Mouse (Mus musculus): ENCODE results near the gene Eloa. TPM values are rescaled to one million over a fixed set of nuclear protein-coding genes. Genes with fewer than 3 reads are reported as not detected.
"Not testable (repeated sequence)": the region's sequence is repeated elsewhere in the genome, so short reads cannot be mapped to it uniquely, and the experiment has no call there.

Gene Eloa
- polyA plus RNA-seq, 1 experiment: 17.2 TPM

DNA sequence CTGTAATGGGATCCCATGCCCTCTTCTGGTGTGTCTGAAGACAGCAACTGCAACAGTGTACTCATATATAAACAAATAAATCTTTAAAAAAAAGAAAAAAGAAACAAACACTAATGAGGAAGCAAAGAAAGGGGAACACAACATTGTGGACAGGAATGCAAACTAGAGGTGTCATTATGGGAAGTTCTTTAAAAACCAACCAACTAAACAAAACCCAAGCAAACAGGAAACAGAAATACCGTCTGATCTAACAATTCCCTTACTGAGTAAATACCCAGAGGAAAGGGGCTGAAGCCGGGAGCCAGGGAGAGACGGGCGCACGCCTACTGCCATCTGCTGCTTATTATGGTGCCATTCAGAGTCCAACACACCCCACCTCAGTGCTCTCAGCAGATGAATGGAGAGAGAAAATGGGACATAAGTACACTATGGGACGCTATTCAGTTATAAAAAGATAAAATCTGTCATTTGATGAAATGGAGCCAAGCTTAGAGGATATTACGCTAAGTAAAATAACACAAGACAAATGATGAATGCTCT is 40.0 kb downstream of the Eloa start:
- Histone ChIP-seq H3K36me3 (ENCODE audit: control insufficient read depth, insufficient read depth) (peaks cover 5% of the 10 kb centered on the region), H3K27me3 (ENCODE audit: control insufficient read depth, insufficient read depth, insufficient read length) (no peaks in the 10 kb centered on the region), H3K4me3 (no peak overlapping the region), H3ac (ENCODE audit: control insufficient read depth, insufficient read length) (no peak overlapping the region), H3K79me2 (ENCODE audit: control insufficient read depth, insufficient read depth) (peaks cover 9% of the 10 kb centered on the region), H3K4me2 (ENCODE audit: low read depth) (no peak overlapping the region)
- TF ChIP-seq REST (IDR thresholded peaks at IDR 0.05; ENCODE audit: insufficient read depth, insufficient read length) (no peak), POLR2AphosphoS2 (IDR thresholded peaks at IDR 0.05; ENCODE audit: insufficient read length, low read depth) (no peak), TCF12 (IDR thresholded peaks at IDR 0.05; ENCODE audit: insufficient read depth, poor library complexity, severe bottlenecking) (no peak), SRF (IDR thresholded peaks at IDR 0.05; ENCODE audit: control insufficient read depth, insufficient read length, low read depth) (no peak), MYOD1 (IDR thresholded peaks at IDR 0.05; ENCODE audit: control insufficient read depth in 1 of 3, insufficient read length in 2 of 3, low read depth in 2 of 3) (no peak), MYOG (IDR thresholded peaks at IDR 0.05; ENCODE audit: control insufficient read depth in 1 of 3, insufficient read depth in 1 of 3, insufficient read length in 2 of 3, low read depth in 2 of 3) (no peak), CEBPB (IDR thresholded peaks at IDR 0.05; ENCODE audit: insufficient read depth, poor library complexity, severe bottlenecking) (no peak), POLR2A (IDR thresholded peaks at IDR 0.05; ENCODE audit: insufficient read length, low read depth) (no peak), MAX (IDR thresholded peaks at IDR 0.05; ENCODE audit: low read depth) (no peak), E2F4 (IDR thresholded peaks at IDR 0.05; ENCODE audit: insufficient read depth) (no peak), TCF3 (IDR thresholded peaks at IDR 0.05; ENCODE audit: insufficient read length, low read depth) (no peak), USF1 (IDR thresholded peaks at IDR 0.05; ENCODE audit: low read depth) (no peak)

DNA sequence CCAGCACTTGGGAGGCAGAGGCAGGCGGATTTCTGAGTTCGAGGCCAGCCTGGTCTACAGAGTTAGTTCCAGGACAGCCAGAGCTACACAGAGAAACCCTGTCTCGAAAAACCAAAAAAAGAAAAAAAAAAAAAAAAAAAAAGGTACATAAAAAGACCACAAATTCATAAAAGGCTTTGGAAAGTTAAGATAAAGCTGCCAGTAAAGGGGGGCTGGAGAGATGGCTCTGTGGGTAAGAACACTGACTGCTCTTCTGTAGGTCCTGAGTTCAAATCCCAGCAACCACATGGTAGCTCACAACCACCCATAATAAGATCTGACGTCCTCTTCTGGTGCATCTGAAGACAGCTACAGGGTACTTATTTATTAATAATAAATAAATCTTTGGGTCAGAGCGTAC is 41.3 kb downstream of the Eloa start:
- H3K4me2 ChIP-seq (ENCODE audit: low read depth); H3K27me3 ChIP-seq (ENCODE audit: control insufficient read depth, insufficient read depth, insufficient read length); H3K36me3 ChIP-seq (ENCODE audit: control insufficient read depth, insufficient read depth); H3ac ChIP-seq (ENCODE audit: control insufficient read depth, insufficient read length); H3K79me2 ChIP-seq (ENCODE audit: control insufficient read depth, insufficient read depth); H3K4me3 ChIP-seq: not testable (repeated sequence)

DNA sequence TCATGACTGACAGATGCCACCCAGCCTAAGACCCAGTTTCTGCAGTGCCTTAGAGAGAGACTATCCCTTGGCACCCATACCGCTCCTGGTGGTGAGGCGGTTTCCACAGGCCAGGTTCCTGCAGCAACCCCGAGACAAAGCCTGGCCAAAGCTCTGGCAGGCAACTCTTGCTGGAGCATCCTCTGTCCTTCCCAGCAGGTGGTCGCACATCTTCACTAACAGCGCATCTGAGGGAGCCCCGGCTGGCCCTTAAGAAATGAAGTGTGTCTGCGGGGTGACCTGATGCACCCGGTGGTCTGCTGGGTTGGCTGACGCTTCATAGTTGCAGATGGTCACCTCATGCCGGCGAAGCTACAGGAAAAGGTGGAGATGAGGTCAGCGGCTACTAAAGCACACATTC is 45.4 kb downstream of the Eloa start:
- TF ChIP-seq USF1 (IDR thresholded peaks at IDR 0.05; ENCODE audit: low read depth): no peak
- TF ChIP-seq CEBPB (IDR thresholded peaks at IDR 0.05; ENCODE audit: insufficient read depth, poor library complexity, severe bottlenecking): no peak
- no peak for TF ChIP-seq TCF3 (IDR thresholded peaks at IDR 0.05; ENCODE audit: insufficient read length, low read depth)
- TF ChIP-seq E2F4 (IDR thresholded peaks at IDR 0.05; ENCODE audit: insufficient read depth): no peak
- no peak for TF ChIP-seq MAX (IDR thresholded peaks at IDR 0.05; ENCODE audit: low read depth)
- TF ChIP-seq MYOG (IDR thresholded peaks at IDR 0.05; ENCODE audit: control insufficient read depth in 1 of 3, insufficient read depth in 1 of 3, insufficient read length in 2 of 3, low read depth in 2 of 3): no peak
- no peak for TF ChIP-seq REST (IDR thresholded peaks at IDR 0.05; ENCODE audit: insufficient read depth, insufficient read length)
- no peak for TF ChIP-seq TCF12 (IDR thresholded peaks at IDR 0.05; ENCODE audit: insufficient read depth, poor library complexity, severe bottlenecking)
- TF ChIP-seq POLR2AphosphoS2 (IDR thresholded peaks at IDR 0.05; ENCODE audit: insufficient read length, low read depth): no peak
- TF ChIP-seq MYOD1 (IDR thresholded peaks at IDR 0.05; ENCODE audit: control insufficient read depth in 1 of 3, insufficient read length in 2 of 3, low read depth in 2 of 3): no peak
- no peak for TF ChIP-seq SRF (IDR thresholded peaks at IDR 0.05; ENCODE audit: control insufficient read depth, insufficient read length, low read depth)
- TF ChIP-seq POLR2A (IDR thresholded peaks at IDR 0.05; ENCODE audit: insufficient read length, low read depth): no peak
- H3ac ChIP-seq (ENCODE audit: control insufficient read depth, insufficient read length): no peak overlapping the region
- H3K4me3 ChIP-seq: no peak overlapping the region
- H3K27me3 ChIP-seq (ENCODE audit: control insufficient read depth, insufficient read depth, insufficient read length): no peaks in the 10 kb centered on the region
- peaks cover 17% of the 10 kb centered on the region for H3K36me3 ChIP-seq (ENCODE audit: control insufficient read depth, insufficient read depth)
- peaks cover 11% of the 10 kb centered on the region for H3K79me2 ChIP-seq (ENCODE audit: control insufficient read depth, insufficient read depth)
- no peak overlapping the region for H3K4me2 ChIP-seq (ENCODE audit: low read depth)

DNA sequence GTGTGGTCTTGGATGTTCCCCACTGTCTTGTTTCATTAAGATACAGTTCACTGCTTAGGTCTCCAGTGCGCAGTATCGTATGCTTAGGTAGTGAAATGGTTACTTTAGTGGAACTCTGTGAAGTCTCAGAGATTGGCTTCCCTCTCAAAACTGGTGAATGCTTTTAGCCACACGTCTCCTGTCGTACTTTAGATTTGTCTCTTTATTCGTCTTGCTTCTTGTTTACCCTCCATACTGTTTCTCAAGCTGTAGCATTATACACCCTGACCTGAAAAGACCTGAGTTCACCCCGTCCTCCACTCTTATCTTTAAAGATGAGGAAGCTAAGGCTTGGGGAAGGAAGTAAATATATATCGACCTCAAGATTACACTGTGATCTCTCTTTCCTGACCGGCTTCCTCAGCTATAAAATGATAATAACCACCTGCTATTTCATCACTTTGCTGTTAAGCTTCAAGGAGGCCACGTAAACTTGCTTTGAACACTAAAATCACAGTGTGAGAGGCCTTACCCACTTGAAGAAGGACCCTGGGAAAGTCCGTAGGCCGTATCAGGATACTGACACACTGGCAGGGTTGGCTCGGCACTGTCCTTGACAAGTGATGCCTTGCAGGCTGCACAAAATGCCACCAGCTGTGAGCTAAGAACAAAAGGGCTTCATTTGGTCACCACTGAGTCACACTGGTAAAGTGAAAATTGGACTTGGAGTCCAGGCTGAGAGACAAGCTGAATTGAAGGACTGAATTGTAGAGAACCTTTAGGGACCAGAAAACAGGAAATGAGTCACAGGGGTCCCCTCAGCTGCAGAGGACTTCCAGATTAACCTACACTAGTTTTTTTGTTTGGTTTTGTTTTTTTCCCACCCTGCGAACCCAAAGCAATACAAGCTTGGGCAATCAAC is 48.4 kb downstream of the Eloa start:
- Histone ChIP-seq H3K27me3 (ENCODE audit: control insufficient read depth, insufficient read depth, insufficient read length) (no peaks in the 10 kb centered on the region), H3K79me2 (ENCODE audit: control insufficient read depth, insufficient read depth) (peaks cover 14% of the 10 kb centered on the region), H3K4me3 (peak overlapping the region; percentile 81), H3K36me3 (ENCODE audit: control insufficient read depth, insufficient read depth) (peaks cover 12% of the 10 kb centered on the region), H3ac (ENCODE audit: control insufficient read depth, insufficient read length) (peak overlapping the region; percentile 62), H3K4me2 (ENCODE audit: low read depth) (peak overlapping the region; percentile 91)
- no peak for TF ChIP-seq E2F4 (IDR thresholded peaks at IDR 0.05; ENCODE audit: insufficient read depth)
- TF ChIP-seq MYOD1 (IDR thresholded peaks at IDR 0.05; ENCODE audit: control insufficient read depth in 1 of 3, insufficient read length in 2 of 3, low read depth in 2 of 3): no peak
- no peak for TF ChIP-seq CEBPB (IDR thresholded peaks at IDR 0.05; ENCODE audit: insufficient read depth, poor library complexity, severe bottlenecking)
- no peak for TF ChIP-seq MAX (IDR thresholded peaks at IDR 0.05; ENCODE audit: low read depth)
- TF ChIP-seq POLR2AphosphoS2 (IDR thresholded peaks at IDR 0.05; ENCODE audit: insufficient read length, low read depth): no peak
- no peak for TF ChIP-seq POLR2A (IDR thresholded peaks at IDR 0.05; ENCODE audit: insufficient read length, low read depth)
- no peak for TF ChIP-seq REST (IDR thresholded peaks at IDR 0.05; ENCODE audit: insufficient read depth, insufficient read length)
- TF ChIP-seq USF1 (IDR thresholded peaks at IDR 0.05; ENCODE audit: low read depth): no peak
- TF ChIP-seq SRF (IDR thresholded peaks at IDR 0.05; ENCODE audit: control insufficient read depth, insufficient read length, low read depth): no peak
- TF ChIP-seq TCF3 (IDR thresholded peaks at IDR 0.05; ENCODE audit: insufficient read length, low read depth): no peak
- TF ChIP-seq TCF12 (IDR thresholded peaks at IDR 0.05; ENCODE audit: insufficient read depth, poor library complexity, severe bottlenecking): no peak
- TF ChIP-seq MYOG (IDR thresholded peaks at IDR 0.05; ENCODE audit: control insufficient read depth in 1 of 3, insufficient read depth in 1 of 3, insufficient read length in 2 of 3, low read depth in 2 of 3): no peak
